Mouse (Mus musculus): ENCODE data around the gene Plbd2. TPM values are rescaled to one million over a fixed set of nuclear protein-coding genes. Genes with fewer than 3 reads are reported as not detected.

Gene Plbd2
- total and polyA plus RNA-seq, 2 experiments from 2014 or later: 35.2 to 53.9 TPM

DNA sequence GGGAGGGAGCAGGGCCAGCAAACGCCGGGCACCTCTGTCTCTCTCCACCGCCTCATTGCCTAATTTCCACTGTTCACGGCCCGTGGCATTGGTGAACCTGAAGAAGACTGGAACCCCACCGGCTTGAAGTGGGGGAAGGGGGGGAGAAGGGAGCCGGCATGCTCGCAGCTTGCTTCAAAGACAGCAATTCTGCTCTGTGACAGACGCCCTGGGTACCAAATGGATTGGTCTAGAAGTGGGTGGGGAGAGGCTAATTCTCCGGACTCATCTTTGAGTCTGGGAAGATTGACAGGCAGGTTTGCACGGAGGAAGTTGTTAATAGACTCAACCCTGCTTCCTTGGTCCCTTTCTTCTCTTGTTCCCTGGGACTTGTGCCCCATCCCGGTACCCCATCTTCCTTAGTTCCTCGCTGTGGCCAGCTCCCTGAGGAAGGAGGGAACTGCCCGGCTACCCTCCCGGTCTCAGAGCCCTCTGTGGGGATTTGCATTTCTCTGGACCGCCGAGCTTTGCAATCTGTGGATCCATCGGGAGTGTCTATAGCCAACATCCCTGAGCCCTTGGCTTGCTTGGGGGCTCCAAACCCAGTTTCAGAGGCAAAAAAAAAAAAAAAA is 66.4 kb downstream of the Plbd2 start:
- Histone ChIP-seq H3K4me2 (ENCODE audit: low read depth, low read length) (peak overlapping the region; percentile 61), H3K27ac (peak overlapping the region; percentile 77), H3K4me3 (ENCODE audit: low read length) (peak overlapping the region; percentile 46), H3K4me1 (ENCODE audit: insufficient read depth, low read length) (peaks cover 5% of the 10 kb centered on the region; the same call in 1 of the 2 replicates), H3K9me3 (ENCODE audit: low read length) (no peaks in the 10 kb centered on the region), H3K36me3 (ENCODE audit: insufficient read depth, low read length) (no peaks in the 10 kb centered on the region), H3K27me3 (ENCODE audit: insufficient read depth, low read length) (peaks cover 49% of the 10 kb centered on the region), H3K9ac (replicated peaks; ENCODE audit: low read length) (peak overlapping the region; percentile 49)
- TF ChIP-seq CTCF (IDR thresholded peaks at IDR 0.05; ENCODE audit: low read depth): no peak
- DNase-seq (ENCODE audit: low spot score) (no peak), ATAC-seq (no peak)
- WGBS: under 1% methylated on average over 18 of the region's 18 CpGs

DNA sequence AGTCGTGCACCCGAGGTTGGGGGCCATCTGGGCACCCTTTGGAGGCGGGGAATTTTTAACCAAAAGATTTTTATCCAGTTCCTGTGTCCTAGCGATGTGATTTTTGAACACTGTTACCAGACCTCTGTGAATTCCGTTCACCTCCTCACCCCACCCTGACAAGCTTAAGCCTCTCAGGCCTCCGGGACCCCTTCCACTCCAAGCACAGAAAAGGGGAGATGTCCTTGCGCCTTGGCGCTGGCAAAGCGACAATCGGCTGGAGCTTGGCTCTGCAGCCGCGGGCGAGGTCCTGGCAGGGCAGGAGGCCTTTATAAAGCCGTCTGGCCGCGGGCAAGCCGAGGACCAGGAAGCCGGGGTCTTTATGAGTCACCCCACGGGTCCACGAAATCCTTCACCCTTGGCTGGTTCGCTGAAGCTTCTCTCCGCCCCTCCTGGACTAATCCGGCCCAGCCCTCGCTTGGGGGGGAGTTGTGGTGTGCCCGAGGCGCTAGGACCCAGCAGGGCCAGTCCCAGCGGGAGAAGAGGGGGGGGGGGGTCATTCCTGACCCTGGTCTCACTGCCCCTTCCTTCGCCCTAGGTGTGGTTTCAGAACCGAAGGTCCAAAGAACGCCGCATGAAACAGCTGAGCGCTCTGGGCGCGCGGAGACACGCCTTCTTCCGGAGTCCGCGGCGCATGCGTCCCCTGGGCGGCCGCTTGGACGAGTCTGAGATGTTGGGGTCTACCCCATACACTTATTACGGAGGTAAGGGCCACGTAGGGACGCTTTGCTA is 67.5 kb downstream of the Plbd2 start:
- H3K9me3 ChIP-seq (ENCODE audit: low read length): no peaks in the 10 kb centered on the region
- H3K4me1 ChIP-seq (ENCODE audit: insufficient read depth, low read length): peaks cover 5% of the 10 kb centered on the region; the same call in 1 of the 2 replicates
- H3K36me3 ChIP-seq (ENCODE audit: insufficient read depth, low read length): no peaks in the 10 kb centered on the region
- 2% methylated on average over 46 of the region's 47 CpGs for WGBS
- no peak for TF ChIP-seq CTCF (IDR thresholded peaks at IDR 0.05; ENCODE audit: low read depth)
- H3K4me2 ChIP-seq (ENCODE audit: low read depth, low read length): peak overlapping the region; percentile 61
- peak overlapping the region; percentile 77 for H3K27ac ChIP-seq
- H3K27me3 ChIP-seq (ENCODE audit: insufficient read depth, low read length): peaks cover 56% of the 10 kb centered on the region
- H3K4me3 ChIP-seq (ENCODE audit: low read length): peak overlapping the region; percentile 46
- peak overlapping the region; percentile 61 for H3K9ac ChIP-seq (replicated peaks; ENCODE audit: low read length)
- DNase-seq (ENCODE audit: low spot score) (no peak), ATAC-seq (no peak)

DNA sequence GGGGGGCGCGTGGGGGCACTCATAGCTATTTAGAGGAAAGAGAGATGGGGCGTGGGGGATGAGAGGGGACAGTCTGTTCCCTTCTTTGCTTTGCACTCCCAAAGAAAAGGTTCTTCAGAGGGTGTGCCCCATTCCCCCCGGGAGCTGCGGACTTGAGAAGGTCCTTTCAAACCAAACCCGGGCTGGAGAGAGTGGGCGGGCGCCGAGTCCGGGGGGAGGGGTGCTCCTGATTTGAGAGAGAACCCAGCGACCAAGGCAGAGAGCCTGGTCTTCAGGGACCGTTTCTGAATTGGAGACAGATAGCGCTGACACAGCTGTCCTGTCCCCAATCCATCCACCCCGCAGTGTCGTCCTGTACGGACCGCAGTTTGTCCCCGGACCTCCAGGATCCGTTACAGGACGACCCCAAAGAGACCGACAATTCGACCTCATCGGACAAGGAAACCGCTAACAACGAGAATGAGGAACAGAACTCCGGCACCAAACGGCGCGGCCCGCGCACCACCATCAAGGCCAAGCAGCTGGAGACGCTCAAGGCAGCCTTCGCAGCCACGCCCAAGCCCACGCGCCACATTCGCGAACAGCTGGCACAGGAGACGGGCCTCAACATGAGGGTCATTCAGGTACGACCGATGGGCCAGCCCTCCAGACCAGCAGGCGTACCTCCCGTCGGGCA is 68.3 kb downstream of the Plbd2 start:
- Histone ChIP-seq H3K9ac (replicated peaks; ENCODE audit: low read length) (peak overlapping the region; percentile 61), H3K27me3 (ENCODE audit: insufficient read depth, low read length) (peaks cover 58% of the 10 kb centered on the region), H3K4me1 (ENCODE audit: insufficient read depth, low read length) (peaks cover 4% of the 10 kb centered on the region; the same call in 1 of the 2 replicates), H3K36me3 (ENCODE audit: insufficient read depth, low read length) (no peaks in the 10 kb centered on the region), H3K9me3 (ENCODE audit: low read length) (no peaks in the 10 kb centered on the region), H3K27ac (peak overlapping the region; percentile 77), H3K4me2 (ENCODE audit: low read depth, low read length) (peak overlapping the region; percentile 61), H3K4me3 (ENCODE audit: low read length) (peak overlapping the region; percentile 46)
- DNase-seq (ENCODE audit: low spot score) (no peak), ATAC-seq (no peak)
- no peak for TF ChIP-seq CTCF (IDR thresholded peaks at IDR 0.05; ENCODE audit: low read depth)
- 1% methylated on average over 43 of the region's 44 CpGs for WGBS

- Histone ChIP-seq H3K9ac (replicated peaks; ENCODE audit: low read length) (peak overlapping the region; percentile 61), H3K9me3 (ENCODE audit: low read length) (no peaks in the 10 kb centered on the region), H3K4me3 (ENCODE audit: low read length) (peak overlapping the region; percentile 46), H3K4me1 (ENCODE audit: insufficient read depth, low read length) (no peaks in the 10 kb centered on the region), H3K4me2 (ENCODE audit: low read depth, low read length) (peak overlapping the region; percentile 61), H3K27ac (peak overlapping the region; percentile 51), H3K27me3 (ENCODE audit: insufficient read depth, low read length) (peaks cover 58% of the 10 kb centered on the region), H3K36me3 (ENCODE audit: insufficient read depth, low read length) (no peaks in the 10 kb centered on the region)
- no peak for TF ChIP-seq CTCF (IDR thresholded peaks at IDR 0.05; ENCODE audit: low read depth)
- WGBS: 4% methylated on average over 21 of the region's 21 CpGs
- DNase-seq (ENCODE audit: low spot score) (no peak), ATAC-seq (no peak)
These were observed 69.1 kb downstream of the Plbd2 start for GRCm38 (mm10) chr5:120434231-120434735.

Other genes starting within 250 kb of the Plbd2 start
- gene Lhx5, start 71.9 kb downstream of the Plbd2 start, total RNA-seq (2014; rRNA removed): 26.2 and 31.0 TPM in 2 replicates
- 14.0 and 15.2 TPM in 2 replicates for gene Lhx5, start 71.9 kb downstream of the Plbd2 start, polyA plus RNA-seq (2015; fragmentation: Nextera tagmentation; extraction: Ambion mirVana)
- 4.6 and 6.0 TPM in 2 replicates for gene Sdsl, start 30.8 kb downstream of the Plbd2 start, total RNA-seq (2014; rRNA removed)
- 7.8 and 8.1 TPM in 2 replicates for gene Sdsl, start 30.8 kb downstream of the Plbd2 start, polyA plus RNA-seq (2015; fragmentation: Nextera tagmentation; extraction: Ambion mirVana)
- 0.50 TPM in 1 of 2 replicates, not detected in the other for gene Sds, start 27.1 kb downstream of the Plbd2 start, total RNA-seq (2014; rRNA removed)
- gene Sds, start 27.1 kb downstream of the Plbd2 start, polyA plus RNA-seq (2015; fragmentation: Nextera tagmentation; extraction: Ambion mirVana): 0.20 and 0.59 TPM in 2 replicates
- gene Slc8b1, start 7.5 kb upstream of the Plbd2 start, total RNA-seq (2014; rRNA removed): 3.7 and 4.0 TPM in 2 replicates
- 2.5 and 2.7 TPM in 2 replicates for gene Slc8b1, start 7.5 kb upstream of the Plbd2 start, polyA plus RNA-seq (2015; fragmentation: Nextera tagmentation; extraction: Ambion mirVana)
- gene Tpcn1, start 85.0 kb upstream of the Plbd2 start, total RNA-seq (2014; rRNA removed): 24.5 and 30.7 TPM in 2 replicates
- 15.4 and 16.1 TPM in 2 replicates for gene Tpcn1, start 85.0 kb upstream of the Plbd2 start, polyA plus RNA-seq (2015; fragmentation: Nextera tagmentation; extraction: Ambion mirVana)
- gene Iqcd, start 85.4 kb upstream of the Plbd2 start, total RNA-seq (2014; rRNA removed): 0.63 and 1.9 TPM in 2 replicates
- gene Iqcd, start 85.4 kb upstream of the Plbd2 start, polyA plus RNA-seq (2015; fragmentation: Nextera tagmentation; extraction: Ambion mirVana): 1.8 and 2.0 TPM in 2 replicates
- 38.0 and 38.6 TPM in 2 replicates for gene Rita1, start 109.0 kb upstream of the Plbd2 start, total RNA-seq (2014; rRNA removed)
- 30.1 and 30.4 TPM in 2 replicates for gene Rita1, start 109.0 kb upstream of the Plbd2 start, polyA plus RNA-seq (2015; fragmentation: Nextera tagmentation; extraction: Ambion mirVana)
- 37.3 and 40.1 TPM in 2 replicates for gene Ddx54, start 109.1 kb upstream of the Plbd2 start, total RNA-seq (2014; rRNA removed)
- 30.8 and 31.9 TPM in 2 replicates for gene Ddx54, start 109.1 kb upstream of the Plbd2 start, polyA plus RNA-seq (2015; fragmentation: Nextera tagmentation; extraction: Ambion mirVana)
- 0.21 and 0.79 TPM in 2 replicates for gene Cfap73, start 130.6 kb upstream of the Plbd2 start, total RNA-seq (2014; rRNA removed)
- gene Cfap73, start 130.6 kb upstream of the Plbd2 start, polyA plus RNA-seq (2015; fragmentation: Nextera tagmentation; extraction: Ambion mirVana): 0.26 and 0.86 TPM in 2 replicates
- gene Rasal1, start 145.2 kb upstream of the Plbd2 start, total RNA-seq (2014; rRNA removed): 3.9 and 8.2 TPM in 2 replicates
- 3.2 and 4.7 TPM in 2 replicates for gene Rasal1, start 145.2 kb upstream of the Plbd2 start, polyA plus RNA-seq (2015; fragmentation: Nextera tagmentation; extraction: Ambion mirVana)
- gene Dtx1, start 208.3 kb upstream of the Plbd2 start, total RNA-seq (2014; rRNA removed): 230 and 246 TPM in 2 replicates
- 51.4 and 52.9 TPM in 2 replicates for gene Dtx1, start 208.3 kb upstream of the Plbd2 start, polyA plus RNA-seq (2015; fragmentation: Nextera tagmentation; extraction: Ambion mirVana)
- 0.43 and 1.3 TPM in 2 replicates for gene Oas2, start 246.2 kb upstream of the Plbd2 start, total RNA-seq (2014; rRNA removed)
- gene Oas2, start 246.2 kb upstream of the Plbd2 start, polyA plus RNA-seq (2015; fragmentation: Nextera tagmentation; extraction: Ambion mirVana): 0.24 and 0.45 TPM in 2 replicates

Data from hindbrain, postnatal 0 days (tissue).